Mouse (Mus musculus) ES-E14 (cell line): ENCODE results near the gene 4930590J08Rik.

ENCODE experiments used
- CHD2 ChIP-seq: IDR thresholded peaks from 2 replicates; pipeline ENCODE4 v1.6.1; 2014; ENCODE audit warnings: mild to moderate bottlenecking, low read depth, low read length, inconsistent platforms
- HCFC1 ChIP-seq: IDR thresholded peaks from 2 replicates; pipeline ENCODE4 v1.6.1; 2012; ENCODE audit warnings: low read length, inconsistent platforms, borderline replicate concordance; ENCODE audit not compliant: insufficient read depth
- MAFK ChIP-seq: IDR thresholded peaks from 2 replicates; pipeline ENCODE4 v1.6.1; 2014; ENCODE audit warnings: mild to moderate bottlenecking, low read depth, low read length, inconsistent platforms; ENCODE audit not compliant: insufficient read depth
- ZC3H11A ChIP-seq: IDR thresholded peaks from 2 replicates; pipeline ENCODE4 v1.6.1; 2012; ENCODE audit warnings: low read depth, mild to moderate bottlenecking, inconsistent platforms, low read length, borderline replicate concordance
- ZNF384 ChIP-seq: IDR thresholded peaks from 2 replicates; pipeline ENCODE4 v1.6.1; 2012; ENCODE audit warnings: low read depth, low read length, inconsistent platforms

DNA sequence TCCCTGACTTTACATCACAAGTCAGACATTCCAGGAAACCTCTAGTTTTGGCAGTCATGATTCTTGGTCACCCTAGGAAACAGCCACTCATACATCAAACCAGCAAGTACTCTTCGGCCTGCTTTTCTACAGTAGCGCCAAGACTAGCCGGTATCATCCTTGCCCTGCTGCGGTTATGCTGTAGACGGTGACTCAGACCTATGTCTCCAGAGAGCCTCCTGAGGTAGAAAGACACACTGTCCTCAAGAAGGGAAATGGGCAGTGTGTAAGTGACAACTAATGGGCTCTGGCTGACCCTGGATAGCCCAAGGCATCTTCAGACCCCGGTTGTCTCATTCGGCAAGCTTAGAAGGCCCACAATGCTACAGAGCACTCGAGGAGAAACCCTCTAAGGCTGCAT lies 62.5 kb downstream of the 4930590J08Rik start:
- no peak for TF ChIP-seq MAFK
- TF ChIP-seq ZNF384, result no peak
- TF ChIP-seq ZC3H11A, result no peak
- TF ChIP-seq CHD2, result no peak
- no peak for TF ChIP-seq HCFC1
